Mouse (Mus musculus): Measurements from ENCODE around the gene Cadm3.

GRCm38 (mm10) chr1:173359590-173360290 lies 7.8 kb downstream of the Cadm3 start:
- TF ChIP-seq MAX (IDR thresholded peaks at IDR 0.05) (no peak), CTCF (IDR thresholded peaks at IDR 0.05; ENCODE audit: control insufficient read depth, insufficient read depth, insufficient read length) (no peak), MYOD1 (IDR thresholded peaks at IDR 0.05; ENCODE audit: control insufficient read depth, insufficient read length, low read depth) (no peak), MYOG (IDR thresholded peaks at IDR 0.05; ENCODE audit: control insufficient read depth, extremely low read depth, insufficient read length) (no peak), CEBPB (IDR thresholded peaks at IDR 0.05; ENCODE audit: low read depth) (no peak)
